Mouse (Mus musculus): ENCODE measurements at regions not wholly inside any gene's neighbourhood (a gene's known extent, or its start where the extent isn't known, plus 50 kb on each side); places are given as distances from the start of the nearest gene placed in this dataset.

- TF ChIP-seq CTCF (IDR thresholded peaks at IDR 0.05; ENCODE audit: insufficient read depth, low read length) (no peak), POLR2A (IDR thresholded peaks at IDR 0.05; ENCODE audit: borderline replicate concordance, extremely low read depth, low read depth, low read length) (no peak)
These were observed 306.7 kb downstream of the Abcc12 start for GRCm38 (mm10) chr8:86273811-86274210.
